Mouse (Mus musculus): ENCODE results near the gene Gm42688. TPM values are rescaled to one million over a fixed set of nuclear protein-coding genes. Genes with fewer than 3 reads are reported as not detected.
A peak's percentile ranks its signal among the peaks of the same experiment; 100 is the strongest.

Gm42688 gene
- total and polyA plus RNA-seq, 3 experiments: 2.5 to 3.9 (median 2.9) TPM

- no peaks in the 10 kb centered on the region for H3K27me3 ChIP-seq (ENCODE audit: insufficient read depth, low read length)
- DNase-seq (ENCODE audit: low spot score) (peak; percentile 99), ATAC-seq (ENCODE audit: extremely low read depth, insufficient number of reproducible peaks, low FRiP score, poor library complexity, severe bottlenecking) (peak; percentile 93)
- TF ChIP-seq CTCF (IDR thresholded peaks at IDR 0.05; ENCODE audit: low read depth, low read length): no peak
- no peak for TF ChIP-seq GATA2 (IDR thresholded peaks at IDR 0.05; ENCODE audit: borderline replicate concordance, low read depth, low read length)
- TF ChIP-seq POLR2AphosphoS5 (IDR thresholded peaks at IDR 0.05; ENCODE audit: insufficient replicate concordance, low read depth, low read length): 0 out of 2 replicates have a peak, but pooled peaks have one; percentile 52
- TF ChIP-seq GATA1 (IDR thresholded peaks at IDR 0.05; ENCODE audit: borderline replicate concordance, low read length): no peak
- TF ChIP-seq TAL1 (conservative IDR thresholded peaks at IDR 0.05; ENCODE audit: low read depth, low read length): no peak
- H3K4me1 ChIP-seq (ENCODE audit: insufficient read depth, low read depth, low read length): peaks cover 84% of the 10 kb centered on the region
- no peaks in the 10 kb centered on the region for H3K9me3 ChIP-seq (replicated peaks)
- peaks cover 61% of the 10 kb centered on the region for H3K36me3 ChIP-seq (replicated peaks)
- H3K4me3 ChIP-seq (ENCODE audit: low read depth, low read length): peak within 1 kb of the TSS; percentile 80
Measured at GRCm38 (mm10) chr6:83120930-83121862, 19.8 kb downstream of the Gm42688 start, which contains the start of gene Wbp1. Wbp1 (minus strand) TSS chr6:83121559.

GRCm38 (mm10) chr6:83121863-83122710 lies 20.7 kb downstream of the Gm42688 start:
- peaks cover 53% of the 10 kb centered on the region for H3K36me3 ChIP-seq (replicated peaks)
- H3K9me3 ChIP-seq (replicated peaks): no peaks in the 10 kb centered on the region
- H3K4me3 ChIP-seq (ENCODE audit: low read depth, low read length): peak overlapping the region; percentile 80
- peaks cover 78% of the 10 kb centered on the region for H3K4me1 ChIP-seq (ENCODE audit: insufficient read depth, low read depth, low read length)
- no peak for DNase-seq (ENCODE audit: low spot score)
- ATAC-seq (ENCODE audit: extremely low read depth, insufficient number of reproducible peaks, low FRiP score, poor library complexity, severe bottlenecking): no peak
- H3K27me3 ChIP-seq (ENCODE audit: insufficient read depth, low read length): no peaks in the 10 kb centered on the region
- TF ChIP-seq GATA2 (IDR thresholded peaks at IDR 0.05; ENCODE audit: borderline replicate concordance, low read depth, low read length) (no peak), CTCF (IDR thresholded peaks at IDR 0.05; ENCODE audit: low read depth, low read length) (no peak), POLR2AphosphoS5 (IDR thresholded peaks at IDR 0.05; ENCODE audit: insufficient replicate concordance, low read depth, low read length) (no peak), TAL1 (conservative IDR thresholded peaks at IDR 0.05; ENCODE audit: low read depth, low read length) (no peak), GATA1 (IDR thresholded peaks at IDR 0.05; ENCODE audit: borderline replicate concordance, low read length) (no peak)

- ATAC-seq (ENCODE audit: extremely low read depth, insufficient number of reproducible peaks, low FRiP score, poor library complexity, severe bottlenecking) (no peak), DNase-seq (ENCODE audit: low spot score) (no peak)
- H3K36me3 ChIP-seq (replicated peaks): peaks cover 44% of the 10 kb centered on the region
- H3K9me3 ChIP-seq (replicated peaks): no peaks in the 10 kb centered on the region
- H3K27me3 ChIP-seq (ENCODE audit: insufficient read depth, low read length): no peaks in the 10 kb centered on the region
- no peak for TF ChIP-seq TAL1 (conservative IDR thresholded peaks at IDR 0.05; ENCODE audit: low read depth, low read length)
- no peak for TF ChIP-seq CTCF (IDR thresholded peaks at IDR 0.05; ENCODE audit: low read depth, low read length)
- no peak for TF ChIP-seq GATA2 (IDR thresholded peaks at IDR 0.05; ENCODE audit: borderline replicate concordance, low read depth, low read length)
- H3K4me1 ChIP-seq (ENCODE audit: insufficient read depth, low read depth, low read length): peaks cover 69% of the 10 kb centered on the region
- H3K4me3 ChIP-seq (ENCODE audit: low read depth, low read length): no peak overlapping the region; the same call in 1 of the 2 replicates
Measured at GRCm38 (mm10) chr6:83122961-83123360, 21.5 kb downstream of the Gm42688 start.

- Histone ChIP-seq H3K4me1 (ENCODE audit: insufficient read depth, low read depth, low read length) (peaks cover 50% of the 10 kb centered on the region), H3K27me3 (ENCODE audit: insufficient read depth, low read length) (no peaks in the 10 kb centered on the region), H3K9me3 (replicated peaks) (no peaks in the 10 kb centered on the region), H3K4me3 (ENCODE audit: low read depth, low read length) (peak overlapping the region; percentile 77), H3K36me3 (replicated peaks) (peaks cover 25% of the 10 kb centered on the region)
- TF ChIP-seq GATA1 (IDR thresholded peaks at IDR 0.05; ENCODE audit: borderline replicate concordance, low read length): no peak
- TF ChIP-seq POLR2AphosphoS5 (IDR thresholded peaks at IDR 0.05; ENCODE audit: insufficient replicate concordance, low read depth, low read length): no peak
- no peak for TF ChIP-seq CTCF (IDR thresholded peaks at IDR 0.05; ENCODE audit: low read depth, low read length)
- TF ChIP-seq TAL1 (conservative IDR thresholded peaks at IDR 0.05; ENCODE audit: low read depth, low read length): no peak
- TF ChIP-seq GATA2 (IDR thresholded peaks at IDR 0.05; ENCODE audit: borderline replicate concordance, low read depth, low read length): no peak
- no peak for ATAC-seq (ENCODE audit: extremely low read depth, insufficient number of reproducible peaks, low FRiP score, poor library complexity, severe bottlenecking)
- peak; percentile 57 for DNase-seq (ENCODE audit: low spot score)
Measured at GRCm38 (mm10) chr6:83124851-83125312, 23.5 kb downstream of the Gm42688 start.

GRCm38 (mm10) chr6:83125331-83125730 lies 23.9 kb downstream of the Gm42688 start, which contains the start of gene Ino80b:
Ino80b (minus strand) TSS chr6:83125431.
- peaks cover 46% of the 10 kb centered on the region for H3K4me1 ChIP-seq (ENCODE audit: insufficient read depth, low read depth, low read length)
- peaks cover 21% of the 10 kb centered on the region for H3K36me3 ChIP-seq (replicated peaks)
- DNase-seq (ENCODE audit: low spot score): no peak
- no peak for TF ChIP-seq GATA2 (IDR thresholded peaks at IDR 0.05; ENCODE audit: borderline replicate concordance, low read depth, low read length)
- no peak for ATAC-seq (ENCODE audit: extremely low read depth, insufficient number of reproducible peaks, low FRiP score, poor library complexity, severe bottlenecking)
- H3K9me3 ChIP-seq (replicated peaks): no peaks in the 10 kb centered on the region
- peak within 1 kb of the TSS; percentile 77 for H3K4me3 ChIP-seq (ENCODE audit: low read depth, low read length)
- H3K27me3 ChIP-seq (ENCODE audit: insufficient read depth, low read length): no peaks in the 10 kb centered on the region

GRCm38 (mm10) chr6:83127419-83127818 lies 26.0 kb downstream of the Gm42688 start:
- DNase-seq (ENCODE audit: low spot score) (no peak), ATAC-seq (ENCODE audit: extremely low read depth, insufficient number of reproducible peaks, low FRiP score, poor library complexity, severe bottlenecking) (no peak)
- TF ChIP-seq CTCF (IDR thresholded peaks at IDR 0.05; ENCODE audit: low read depth, low read length): peak; percentile 31; the same call in 1 of the 2 replicates
- TF ChIP-seq POLR2AphosphoS5 (IDR thresholded peaks at IDR 0.05; ENCODE audit: insufficient replicate concordance, low read depth, low read length): no peak
- no peaks in the 10 kb centered on the region for H3K9me3 ChIP-seq (replicated peaks)
- peaks cover 43% of the 10 kb centered on the region for H3K4me1 ChIP-seq (ENCODE audit: insufficient read depth, low read depth, low read length)
- no peak overlapping the region for H3K4me3 ChIP-seq (ENCODE audit: low read depth, low read length)
- H3K36me3 ChIP-seq (replicated peaks): peaks cover 15% of the 10 kb centered on the region
- H3K27me3 ChIP-seq (ENCODE audit: insufficient read depth, low read length): no peaks in the 10 kb centered on the region; the same call in 1 of the 2 replicates

Measured in G1E (cell line).